Mouse (Mus musculus): Measurements from ENCODE around the gene Gm42791. TPM values are rescaled to one million over a fixed set of nuclear protein-coding genes. Genes with fewer than 3 reads are reported as not detected.

Gm42791 gene
- polyA plus RNA-seq, 1 experiment from 2014 or later: 2.3 TPM

DNA sequence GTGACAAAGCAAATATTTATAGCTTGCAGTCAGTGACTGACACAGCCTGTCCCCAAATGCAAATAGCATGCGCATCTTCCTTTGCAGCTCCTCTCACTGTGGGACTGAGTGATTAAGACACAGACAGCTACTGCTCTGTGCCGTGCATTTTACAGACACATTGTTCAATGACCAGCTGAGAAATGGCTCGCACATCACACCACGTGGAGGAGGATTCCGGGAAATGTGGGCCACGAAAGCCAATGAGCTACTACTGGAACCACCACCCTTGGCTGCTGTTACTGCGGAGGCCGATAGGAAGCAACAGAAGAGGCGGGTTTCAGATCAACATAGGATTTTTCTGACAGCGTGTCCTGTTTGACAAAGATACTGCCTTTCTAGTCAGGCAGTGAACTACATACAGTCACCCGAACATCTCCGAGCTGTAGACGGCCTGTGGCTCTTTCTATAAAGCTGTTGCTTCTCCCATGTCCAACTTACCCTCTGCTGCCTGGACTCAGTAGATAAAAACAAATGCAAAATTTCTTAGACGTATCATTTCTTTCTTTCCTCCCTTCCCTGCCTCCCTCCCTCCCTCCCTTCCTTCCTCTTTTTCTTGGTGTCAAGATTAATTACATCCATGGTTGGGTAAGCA is 97.8 kb downstream of the Gm42791 start:
- Histone ChIP-seq H3K36me3 (peaks cover 41% of the 10 kb centered on the region), H3K4me3 (no peak overlapping the region), H3K27ac (replicated peaks) (no peak overlapping the region), H3K4me1 (peaks cover 15% of the 10 kb centered on the region), H3K9ac (no peak overlapping the region), H3K9me3 (no peaks in the 10 kb centered on the region), H3K4me2 (no peak overlapping the region), H3K27me3 (replicated peaks) (no peaks in the 10 kb centered on the region)
- no peak for ATAC-seq (ENCODE audit: extremely low read depth, insufficient number of reproducible peaks, low FRiP score, low TSS enrichment)
- WGBS: 61% methylated on average over 14 of the region's 14 CpGs

DNA sequence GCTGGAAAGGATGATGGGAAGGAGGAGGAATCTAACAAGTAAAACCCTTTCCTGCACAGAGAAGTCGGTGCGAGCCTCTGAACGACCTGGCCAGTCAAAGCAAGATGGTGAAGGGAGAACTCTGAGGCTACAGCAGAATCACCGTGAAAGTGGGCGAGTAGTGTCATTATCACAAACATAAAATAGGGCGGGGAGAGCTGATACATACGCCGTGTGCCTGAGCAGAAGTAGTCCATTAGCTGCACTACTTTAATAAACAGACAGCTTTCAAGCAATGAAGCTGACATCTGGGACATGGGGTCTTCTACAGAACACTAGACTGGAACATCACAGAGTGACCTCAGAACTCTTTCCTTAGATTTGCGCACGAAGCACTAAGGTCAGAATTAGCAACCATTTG is 98.4 kb downstream of the Gm42791 start:
- no peak overlapping the region for H3K27ac ChIP-seq (replicated peaks)
- H3K4me2 ChIP-seq: no peak overlapping the region
- H3K4me3 ChIP-seq: no peak overlapping the region
- no peak overlapping the region for H3K9ac ChIP-seq
- H3K9me3 ChIP-seq: no peaks in the 10 kb centered on the region
- peaks cover 15% of the 10 kb centered on the region for H3K4me1 ChIP-seq
- no peak for ATAC-seq (ENCODE audit: extremely low read depth, insufficient number of reproducible peaks, low FRiP score, low TSS enrichment)
- H3K36me3 ChIP-seq: peaks cover 43% of the 10 kb centered on the region
- no peaks in the 10 kb centered on the region for H3K27me3 ChIP-seq (replicated peaks)
- WGBS: 79% methylated on average over 10 of the region's 10 CpGs

- ATAC-seq (ENCODE audit: extremely low read depth, insufficient number of reproducible peaks, low FRiP score, low TSS enrichment): no peak
- Histone ChIP-seq H3K27me3 (replicated peaks) (no peaks in the 10 kb centered on the region), H3K4me1 (peaks cover 15% of the 10 kb centered on the region), H3K36me3 (peaks cover 43% of the 10 kb centered on the region), H3K4me2 (no peak overlapping the region), H3K4me3 (no peak overlapping the region), H3K9me3 (no peaks in the 10 kb centered on the region), H3K27ac (replicated peaks) (no peak overlapping the region), H3K9ac (no peak overlapping the region)
- WGBS: 87% methylated on average over 7 of the region's 7 CpGs
Measured at GRCm38 (mm10) chr5:148895833-148896232, 99.1 kb downstream of the Gm42791 start.

- 65% methylated on average over 5 of the region's 5 CpGs for WGBS
- no peaks in the 10 kb centered on the region for H3K9me3 ChIP-seq
- H3K27me3 ChIP-seq (replicated peaks): no peaks in the 10 kb centered on the region
- peaks cover 48% of the 10 kb centered on the region for H3K36me3 ChIP-seq
- no peak overlapping the region for H3K9ac ChIP-seq
- H3K4me3 ChIP-seq: no peak overlapping the region
- no peak overlapping the region for H3K4me2 ChIP-seq
- peaks cover 15% of the 10 kb centered on the region for H3K4me1 ChIP-seq
- H3K27ac ChIP-seq (replicated peaks): no peak overlapping the region
- ATAC-seq (ENCODE audit: extremely low read depth, insufficient number of reproducible peaks, low FRiP score, low TSS enrichment): no peak
Measured at GRCm38 (mm10) chr5:148895034-148895433, 99.9 kb downstream of the Gm42791 start.

- WGBS: 89% methylated on average over 4 of the region's 4 CpGs
- no peak overlapping the region for H3K4me3 ChIP-seq
Measured at GRCm38 (mm10) chr5:148890237-148890636, 104.7 kb downstream of the Gm42791 start.

DNA sequence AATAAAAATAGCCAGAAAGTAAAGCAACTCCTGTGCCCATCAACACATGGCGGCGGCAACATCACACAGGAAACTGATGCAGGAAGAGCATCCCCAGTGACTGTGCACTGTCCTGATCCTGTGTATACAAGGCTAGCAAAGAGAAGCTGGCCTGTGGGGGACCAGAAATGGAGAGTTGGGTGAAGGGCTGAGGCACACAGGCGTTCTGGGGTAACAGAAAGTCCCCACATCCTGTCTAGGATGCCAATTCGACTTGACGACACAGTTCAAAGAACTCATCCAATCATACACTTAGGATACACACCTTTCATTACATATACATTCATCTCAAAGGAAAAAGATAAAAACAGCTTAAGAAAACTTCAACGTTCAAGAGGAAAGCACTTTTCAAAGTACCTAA is 106.9 kb downstream of the Gm42791 start:
- 85% methylated on average over 6 of the region's 6 CpGs for WGBS

More at GRCm38 (mm10) chr5:148890237-148890636, 104.7 kb downstream of the Gm42791 start:
- no peak overlapping the region for H3K9ac ChIP-seq
- H3K36me3 ChIP-seq: peaks cover 80% of the 10 kb centered on the region
- no peak overlapping the region for H3K4me2 ChIP-seq
- no peaks in the 10 kb centered on the region for H3K9me3 ChIP-seq
- no peak for ATAC-seq (ENCODE audit: extremely low read depth, insufficient number of reproducible peaks, low FRiP score, low TSS enrichment)
- H3K27ac ChIP-seq (replicated peaks): no peak overlapping the region
- no peaks in the 10 kb centered on the region for H3K27me3 ChIP-seq (replicated peaks)
- 0 out of 2 replicates have a peak, but pooled peaks cover 5% of the 10 kb centered on the region for H3K4me1 ChIP-seq

DNA sequence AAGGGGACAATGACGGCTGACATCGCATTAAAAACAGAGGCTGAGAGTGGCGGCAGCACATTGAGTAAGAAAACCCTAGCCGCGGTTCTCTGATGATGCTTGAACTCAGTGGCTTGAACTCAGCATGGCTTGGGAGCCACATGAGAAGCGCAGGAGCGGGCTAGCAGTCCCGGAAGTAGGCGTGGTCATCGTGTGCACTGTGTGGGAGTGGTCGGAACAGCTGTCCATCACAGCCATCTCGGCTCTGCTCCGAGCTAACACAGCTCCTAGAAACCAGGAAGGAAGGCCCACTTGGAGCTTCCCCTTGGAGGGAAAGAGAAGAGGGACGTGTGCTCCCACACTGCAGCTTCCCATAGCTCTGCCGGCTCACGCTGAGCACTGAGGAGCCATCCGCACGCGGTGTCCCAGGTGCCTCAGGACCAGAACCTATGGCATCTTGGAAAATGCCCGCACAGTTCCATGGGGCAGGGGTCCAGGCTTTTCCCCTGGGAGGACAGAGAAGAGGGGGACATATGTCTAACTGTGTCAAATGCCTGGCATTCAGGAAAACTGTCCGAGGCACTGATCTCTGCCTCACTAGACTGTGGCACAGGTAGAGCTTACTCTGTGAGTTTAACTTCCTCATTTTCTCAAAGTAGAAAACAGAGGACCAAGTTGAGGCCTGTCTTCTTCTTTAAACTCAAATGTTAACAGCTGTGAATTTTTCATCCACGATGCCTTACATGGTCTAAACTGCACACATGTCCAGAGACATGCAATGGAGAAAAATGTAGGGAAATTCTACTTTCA is 108.9 kb downstream of the Gm42791 start:
- Histone ChIP-seq H3K9me3 (no peaks in the 10 kb centered on the region), H3K9ac (no peak overlapping the region), H3K4me3 (peak overlapping the region; percentile 14; the same call in 1 of the 2 replicates), H3K27ac (replicated peaks) (no peak overlapping the region), H3K36me3 (peaks cover 72% of the 10 kb centered on the region), H3K4me1 (0 out of 2 replicates have a peak, but pooled peaks cover 5% of the 10 kb centered on the region), H3K27me3 (replicated peaks) (no peaks in the 10 kb centered on the region), H3K4me2 (peak overlapping the region; percentile 49)
- peak; percentile 25; the same call in 1 of the 2 replicates for ATAC-seq (ENCODE audit: extremely low read depth, insufficient number of reproducible peaks, low FRiP score, low TSS enrichment)
- WGBS: 33% methylated on average over 22 of the region's 22 CpGs

More for the DNA sequence above, 106.9 kb downstream of the Gm42791 start:
- Histone ChIP-seq H3K9ac (no peak overlapping the region), H3K36me3 (peaks cover 84% of the 10 kb centered on the region), H3K9me3 (no peaks in the 10 kb centered on the region), H3K27ac (replicated peaks) (no peak overlapping the region), H3K27me3 (replicated peaks) (no peaks in the 10 kb centered on the region), H3K4me1 (0 out of 2 replicates have a peak, but pooled peaks cover 5% of the 10 kb centered on the region), H3K4me3 (no peak overlapping the region), H3K4me2 (no peak overlapping the region)
- no peak for ATAC-seq (ENCODE audit: extremely low read depth, insufficient number of reproducible peaks, low FRiP score, low TSS enrichment)

GRCm38 (mm10) chr5:148883671-148884070 is 111.3 kb downstream of the Gm42791 start:
- Histone ChIP-seq H3K4me1 (0 out of 2 replicates have a peak, but pooled peaks cover 5% of the 10 kb centered on the region), H3K4me3 (no peak overlapping the region), H3K27ac (replicated peaks) (no peak overlapping the region), H3K9me3 (peaks cover 4% of the 10 kb centered on the region; the same call in 1 of the 2 replicates), H3K4me2 (no peak overlapping the region), H3K36me3 (peaks cover 71% of the 10 kb centered on the region), H3K9ac (no peak overlapping the region), H3K27me3 (replicated peaks) (no peaks in the 10 kb centered on the region)
- 85% methylated on average over 8 of the region's 8 CpGs for WGBS
- no peak for ATAC-seq (ENCODE audit: extremely low read depth, insufficient number of reproducible peaks, low FRiP score, low TSS enrichment)

GRCm38 (mm10) chr5:148879218-148879617 is 115.7 kb downstream of the Gm42791 start:
- Histone ChIP-seq H3K4me3 (no peak overlapping the region), H3K36me3 (peaks cover 77% of the 10 kb centered on the region), H3K9ac (no peak overlapping the region), H3K9me3 (peaks cover 4% of the 10 kb centered on the region; the same call in 1 of the 2 replicates), H3K4me2 (no peak overlapping the region), H3K27me3 (replicated peaks) (no peaks in the 10 kb centered on the region), H3K27ac (replicated peaks) (no peak overlapping the region), H3K4me1 (no peaks in the 10 kb centered on the region)
- WGBS: 85% methylated on average over 6 of the region's 6 CpGs
- ATAC-seq (ENCODE audit: extremely low read depth, insufficient number of reproducible peaks, low FRiP score, low TSS enrichment): no peak

GRCm38 (mm10) chr5:148873116-148873515 is 121.8 kb downstream of the Gm42791 start:
- Histone ChIP-seq H3K4me3 (no peak overlapping the region), H3K27me3 (replicated peaks) (no peaks in the 10 kb centered on the region), H3K36me3 (peaks cover 62% of the 10 kb centered on the region), H3K9ac (no peak overlapping the region), H3K9me3 (no peaks in the 10 kb centered on the region), H3K4me2 (no peak overlapping the region), H3K4me1 (no peaks in the 10 kb centered on the region), H3K27ac (replicated peaks) (no peak overlapping the region)
- WGBS: 70% methylated on average over 8 of the region's 8 CpGs
- ATAC-seq (ENCODE audit: extremely low read depth, insufficient number of reproducible peaks, low FRiP score, low TSS enrichment): no peak

DNA sequence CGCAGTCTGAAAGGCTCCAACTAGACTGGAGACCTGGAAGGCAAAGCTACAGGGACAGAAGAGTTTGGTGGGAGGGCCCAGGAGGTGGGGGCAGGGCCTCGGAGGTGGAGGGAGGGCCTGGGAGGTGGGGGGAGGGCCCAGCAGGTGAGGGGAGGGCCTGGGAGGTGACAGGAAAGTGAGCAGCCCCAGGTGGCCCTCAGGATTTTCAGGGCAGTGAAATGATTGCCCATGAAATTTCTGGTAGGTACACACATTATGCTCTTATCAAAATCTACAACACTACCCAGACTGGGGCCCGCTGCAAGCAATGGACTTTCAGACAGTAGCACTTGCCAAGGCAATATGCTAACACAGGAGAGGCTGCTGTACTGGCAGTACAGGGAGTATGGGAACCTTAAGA is 125.4 kb downstream of the Gm42791 start:
- 40% methylated on average over 3 of the region's 3 CpGs for WGBS
- H3K4me3 ChIP-seq: no peak overlapping the region
- no peak overlapping the region for H3K27ac ChIP-seq (replicated peaks)
- H3K4me1 ChIP-seq: no peaks in the 10 kb centered on the region
- H3K36me3 ChIP-seq: peaks cover 29% of the 10 kb centered on the region
- no peak overlapping the region for H3K9ac ChIP-seq
- H3K9me3 ChIP-seq: no peaks in the 10 kb centered on the region
- ATAC-seq (ENCODE audit: extremely low read depth, insufficient number of reproducible peaks, low FRiP score, low TSS enrichment): no peak
- no peaks in the 10 kb centered on the region for H3K27me3 ChIP-seq (replicated peaks)
- H3K4me2 ChIP-seq: no peak overlapping the region
